Mouse (Mus musculus): ENCODE data around the gene Lama2.
"Not testable (repeated sequence)": the region's sequence is repeated elsewhere in the genome, so short reads cannot be mapped to it uniquely, and the experiment has no call there.

Lama2 gene

DNA sequence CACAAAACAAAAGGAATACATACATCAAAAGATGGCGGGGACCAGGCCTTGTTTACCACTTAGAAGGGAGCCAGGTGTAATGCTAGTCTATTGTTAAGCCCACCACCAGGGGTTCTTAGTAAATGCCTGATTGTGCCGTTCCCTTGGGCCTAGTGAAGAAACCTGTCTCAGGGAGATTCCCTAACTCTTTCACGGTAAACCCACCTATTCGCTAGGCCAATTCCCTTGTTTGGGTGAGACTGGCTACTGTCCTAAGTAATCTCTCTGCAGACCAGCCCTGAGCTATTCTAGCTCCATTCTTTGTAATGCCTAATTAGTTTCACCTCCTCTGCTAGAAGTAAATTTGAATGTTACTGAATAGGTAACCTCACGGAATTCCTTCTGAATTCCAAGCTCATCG lies 683.5 kb downstream of the Lama2 start:
- DNase-seq (ENCODE audit: low read depth, low spot score) = not testable (repeated sequence)

Measured in 3T3-L1 (cell line).